Mouse (Mus musculus) adrenal gland, adult 8-10 months (tissue): ENCODE measurements around the gene Olfr1411. TPM values are rescaled to one million over a fixed set of nuclear protein-coding genes. Genes with fewer than 3 reads are reported as not detected.

Source experiments
- DNase-seq: peaks from one replicate; pipeline ENCODE4 v3.0.0; 2022
- total RNA-seq, 4 experiments: library from RNA; stranded (reverse); gene quantifications; 2 replicates each; pipeline ENCODE4 v1.2.4; 2022

The Olfr1411 gene
- total RNA-seq, 4 experiments from 2014 or later, result not detected

DNA sequence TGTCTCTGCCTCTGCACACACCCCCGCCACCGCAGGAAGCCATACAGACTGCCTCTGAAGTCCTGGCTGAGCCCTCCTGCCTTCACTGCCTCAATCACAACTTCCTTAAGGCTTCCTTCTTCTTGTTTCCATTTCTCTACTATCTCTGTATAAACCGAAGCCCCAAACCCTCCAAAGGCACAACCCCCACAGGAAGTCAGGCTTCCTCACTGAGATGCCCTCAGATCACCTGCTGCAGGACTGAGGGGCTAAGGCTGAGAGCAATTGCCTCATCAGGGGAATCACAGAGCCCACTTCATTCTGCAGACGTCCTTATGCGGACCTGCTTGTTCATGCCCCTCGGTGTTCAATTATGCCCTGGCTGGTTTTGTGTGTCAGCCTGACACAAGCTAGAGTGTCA is 46.2 kb downstream of the Olfr1411 start:
- DNase-seq, result no peak

DNA sequence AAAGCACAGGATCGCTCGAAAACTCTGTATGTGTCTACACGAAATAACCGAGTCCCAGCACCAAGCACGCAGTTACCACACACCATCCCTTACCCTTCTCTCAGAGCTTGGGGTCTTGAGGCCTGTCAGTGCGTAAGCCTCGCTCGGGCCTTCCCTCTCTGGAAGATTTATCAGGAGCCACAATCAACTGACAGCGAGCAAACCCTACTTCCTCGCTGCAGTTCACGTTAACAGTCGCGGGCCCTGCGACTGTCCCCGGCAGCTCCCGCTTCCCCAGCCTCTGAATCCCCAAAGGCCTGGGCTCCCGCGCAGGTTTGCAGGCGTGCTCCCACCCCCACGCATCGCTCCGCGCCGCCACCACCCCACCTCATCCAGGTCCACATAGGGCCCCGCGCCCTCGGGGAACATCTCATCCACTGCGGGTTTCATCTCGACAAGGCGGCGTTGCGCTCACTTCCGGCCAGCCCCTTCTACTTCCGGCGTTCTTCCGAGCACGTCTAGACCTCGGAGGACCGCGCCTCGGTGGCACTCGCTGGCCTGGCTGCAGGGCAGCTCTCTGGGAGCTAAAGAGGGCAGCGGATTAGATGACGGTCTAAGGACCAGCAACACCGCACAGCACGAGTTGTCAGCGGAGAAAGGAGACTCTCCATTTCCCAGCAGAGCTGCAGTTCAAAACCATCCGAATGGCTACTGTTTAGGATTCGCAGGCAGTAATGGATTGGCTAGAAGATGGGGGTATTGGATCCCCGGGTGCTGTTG is 47.5 kb downstream of the Olfr1411 start, which contains the start of gene Cops9:
Cops9 (minus strand) TSS at position 472 of the 759 bp plus-strand sequence.
- peak; percentile 82 for DNase-seq

DNA sequence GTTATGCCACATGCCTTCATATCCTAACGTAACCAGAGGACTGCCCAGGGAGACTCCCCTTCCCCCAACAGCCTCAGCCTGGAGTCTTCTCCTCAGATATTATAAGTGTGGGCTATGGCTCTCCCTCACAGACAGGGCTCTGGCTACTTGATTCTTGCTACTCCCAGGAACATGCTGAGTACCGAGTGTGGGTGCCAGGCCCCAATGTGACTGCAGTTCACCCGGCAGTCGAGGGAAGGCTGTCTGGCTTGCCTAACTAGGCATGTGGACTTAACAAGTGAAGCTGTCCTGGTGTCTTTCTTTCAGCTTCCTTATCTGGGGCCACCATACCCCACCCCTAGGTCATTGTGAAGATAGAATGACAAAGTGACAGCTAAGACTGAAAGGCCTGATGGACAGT is 49.5 kb downstream of the Olfr1411 start:
- DNase-seq, result no peak

DNA sequence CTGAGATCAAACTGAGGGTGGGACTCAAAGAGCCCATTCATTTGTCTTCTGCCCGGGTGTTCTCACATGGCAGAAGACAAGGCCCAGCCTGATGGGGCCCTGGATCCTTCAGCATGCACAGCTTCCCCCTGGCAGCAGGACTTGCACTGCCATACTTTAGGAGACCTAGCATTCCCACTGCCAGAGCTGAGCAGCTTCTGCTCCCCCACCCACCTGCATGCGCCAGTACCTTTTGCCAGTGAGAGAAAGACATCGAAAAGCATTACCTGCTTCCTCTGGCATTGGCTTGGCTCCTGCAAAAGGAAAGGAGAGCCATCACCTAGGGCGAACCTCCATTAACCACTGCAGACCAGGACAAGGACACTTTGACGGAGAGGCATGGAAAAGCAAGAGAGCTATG is 50.7 kb downstream of the Olfr1411 start:
- DNase-seq, result no peak

DNA sequence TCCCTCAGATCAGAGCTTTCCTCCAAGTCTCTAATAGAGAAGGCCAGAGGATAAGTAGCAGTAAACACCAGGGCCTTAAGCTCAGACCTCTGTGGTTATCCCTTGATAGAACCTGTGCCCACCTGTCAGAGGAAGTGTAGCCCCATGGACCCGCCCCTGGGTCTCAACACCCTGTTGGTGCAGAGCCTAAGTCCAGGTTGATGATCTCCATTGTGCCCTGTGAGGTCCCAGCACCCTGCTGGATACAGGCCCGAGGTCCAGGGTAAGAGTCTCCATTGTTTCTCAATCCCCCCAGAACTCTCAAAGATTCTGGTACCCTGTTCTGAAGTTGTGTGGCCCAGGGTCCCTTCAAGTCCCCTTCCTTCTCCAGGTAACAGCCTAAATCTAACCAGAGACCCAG is 51.9 kb downstream of the Olfr1411 start:
- DNase-seq, result no peak

DNA sequence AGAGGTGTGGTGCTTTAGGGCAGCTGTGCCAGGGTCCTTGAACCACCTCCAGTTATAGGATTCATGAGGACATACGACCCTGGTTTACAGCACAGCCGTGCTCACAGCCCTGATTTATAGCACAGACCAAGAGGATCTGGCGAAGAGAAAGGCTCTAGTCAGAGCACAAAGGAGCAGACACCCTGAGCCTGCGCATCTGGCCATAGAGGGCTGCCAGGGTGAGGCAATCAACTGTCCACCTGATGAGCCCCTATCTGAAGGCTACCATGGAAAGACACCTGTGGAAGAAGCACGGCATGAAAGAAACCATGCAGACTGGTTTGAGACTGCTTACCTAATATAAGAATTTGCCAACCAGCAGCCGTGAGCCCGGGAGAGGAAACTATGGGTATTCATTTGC is 52.4 kb downstream of the Olfr1411 start:
- no peak for DNase-seq

DNA sequence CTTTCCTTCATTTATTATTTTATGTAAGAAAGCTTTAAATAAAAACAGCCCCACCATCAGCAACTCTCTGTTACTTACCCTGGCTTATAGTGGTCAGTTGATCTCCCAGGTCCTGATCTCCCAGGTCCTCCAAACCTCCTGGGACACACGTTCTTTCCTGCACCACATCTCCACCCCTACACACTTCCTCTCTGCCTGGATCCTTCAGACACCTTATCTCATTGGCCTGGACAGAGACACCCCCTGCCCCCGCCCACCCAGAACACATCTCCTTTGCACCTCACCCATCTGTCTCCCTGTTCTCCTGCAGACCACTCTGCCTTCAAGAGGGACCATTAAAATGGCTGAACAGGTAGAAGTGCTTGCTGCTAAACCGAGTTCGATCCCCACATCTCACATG is 52.8 kb downstream of the Olfr1411 start:
- DNase-seq, result no peak

Other genes with a start within 250 kb of the Olfr1411 start
- gene Ndufa10, start 120.6 kb upstream of the Olfr1411 start, total RNA-seq, result 100 to 1,000 TPM; 209 to 284 (median 255) TPM
- not detected for gene Olfr1416, start 109.3 kb upstream of the Olfr1411 start, total RNA-seq
- gene Olfr1415, start 98.3 kb upstream of the Olfr1411 start, total RNA-seq, result under 1 TPM in 1 of 4 experiments, not detected in 3; 0.12 TPM
- gene Olfr1414, start 75.8 kb upstream of the Olfr1411 start, total RNA-seq, result under 1 TPM in 2 of 4 experiments, not detected in 2; 0.06 to 0.07 TPM
- gene Olfr1413, start 23.1 kb upstream of the Olfr1411 start, total RNA-seq, result not detected
- gene Olfr1412, start 8.6 kb upstream of the Olfr1411 start, total RNA-seq, result not detected
- gene Olfr1410, start 11.4 kb downstream of the Olfr1411 start, total RNA-seq, result not detected
- gene Olfr12, start 23.4 kb downstream of the Olfr1411 start, total RNA-seq, result not detected
- 100 to 1,000 TPM; 279 to 327 (median 313) TPM for gene Cops9, start 47.6 kb downstream of the Olfr1411 start, total RNA-seq
- gene Otos, start 54.4 kb downstream of the Olfr1411 start, total RNA-seq, result under 1 TPM in 1 of 4 experiments, not detected in 3; 0.56 TPM
- 10 to 100 TPM; 66.2 to 86.0 (median 72.4) TPM for gene Gpc1, start 237.2 kb downstream of the Olfr1411 start, total RNA-seq